Mouse (Mus musculus): ENCODE results near the gene Dtx1.
A peak's percentile ranks its signal among the peaks of the same experiment; 100 is the strongest.

Gene Dtx1

GRCm38 (mm10) chr5:120674229-120675145, 37.2 kb downstream of the Dtx1 start:
- peak; percentile 91 for DNase-seq

- DNase-seq = peak; percentile 84
Observed at GRCm38 (mm10) chr5:120673626-120674025, 38.1 kb downstream of the Dtx1 start.

- DNase-seq = no peak
Observed at GRCm38 (mm10) chr5:120671865-120672264, 39.9 kb downstream of the Dtx1 start.

- no peak for DNase-seq
Observed at GRCm38 (mm10) chr5:120670132-120670531, 41.6 kb downstream of the Dtx1 start.

- DNase-seq = no peak
Observed at GRCm38 (mm10) chr5:120668761-120669160, 43.0 kb downstream of the Dtx1 start.

- DNase-seq = no peak
Observed at GRCm38 (mm10) chr5:120664888-120665287, 46.8 kb downstream of the Dtx1 start.

GRCm38 (mm10) chr5:120660816-120661215, 50.9 kb downstream of the Dtx1 start:
- peak; percentile 50 for DNase-seq

GRCm38 (mm10) chr5:120656281-120656751, 55.4 kb downstream of the Dtx1 start:
- DNase-seq = no peak

GRCm38 (mm10) chr5:120653873-120654272, 57.9 kb downstream of the Dtx1 start:
- DNase-seq = no peak

GRCm38 (mm10) chr5:120652915-120653701, 58.6 kb downstream of the Dtx1 start:
- DNase-seq = no peak

GRCm38 (mm10) chr5:120651230-120651629, 60.5 kb downstream of the Dtx1 start:
- DNase-seq = no peak

GRCm38 (mm10) chr5:120649938-120650337, 61.8 kb downstream of the Dtx1 start:
- DNase-seq = no peak

GRCm38 (mm10) chr5:120649374-120649933, 62.3 kb downstream of the Dtx1 start:
- no peak for DNase-seq

- DNase-seq = peak; percentile 77
Observed at GRCm38 (mm10) chr5:120648569-120649373, 63.0 kb downstream of the Dtx1 start, which contains the start of gene Rasal1. Rasal1 (plus strand) TSS chr5:120648812.

GRCm38 (mm10) chr5:120647814-120648491, 63.8 kb downstream of the Dtx1 start:
- DNase-seq = no peak

GRCm38 (mm10) chr5:120647361-120647760, 64.4 kb downstream of the Dtx1 start:
- DNase-seq = no peak

- no peak for DNase-seq
Observed at GRCm38 (mm10) chr5:120645851-120646250, 65.9 kb downstream of the Dtx1 start.

GRCm38 (mm10) chr5:120644227-120644626, 67.5 kb downstream of the Dtx1 start:
- DNase-seq = no peak

GRCm38 (mm10) chr5:120643365-120644085, 68.2 kb downstream of the Dtx1 start:
- DNase-seq = peak; percentile 50

- DNase-seq = no peak
Observed at GRCm38 (mm10) chr5:120640094-120640493, 71.6 kb downstream of the Dtx1 start.

GRCm38 (mm10) chr5:120635633-120636032, 76.1 kb downstream of the Dtx1 start:
- DNase-seq = no peak

Data from retina, postnatal 1 day (tissue).